Mouse (Mus musculus) stomach, postnatal 0 days (tissue): ENCODE results near the gene Dkc1. TPM values are rescaled to one million over a fixed set of nuclear protein-coding genes. Genes with fewer than 3 reads are reported as not detected.
A peak's percentile ranks its signal among the peaks of the same experiment; 100 is the strongest.
"Not testable (repeated sequence)": the region's sequence is repeated elsewhere in the genome, so short reads cannot be mapped to it uniquely, and the experiment has no call there.

Experiments
- ATAC-seq: fragments of 200-750 bp; cut with Nextera tagmentation; 2 replicates; pipeline ENCODE4 v1.8.0; 2017; ENCODE audit not compliant: low FRiP score, low TSS enrichment
- DNase-seq: peaks from one replicate; pipeline ENCODE4 v3.0.0-alpha.2; 2016; ENCODE audit warnings: low spot score
- H3K27ac ChIP-seq: fragments of 300-500 bp; sonication (generic); replicated peaks from 2 replicates; pipeline ENCODE4 v1.5.1; 2014; ENCODE audit warnings: mild to moderate bottlenecking, control low read depth
- H3K27me3 ChIP-seq: fragments of 300-500 bp; sonication (generic); 2 replicates; pipeline ENCODE4 v1.6.1; 2014; ENCODE audit warnings: low read length; ENCODE audit not compliant: control insufficient read depth, insufficient read depth
- H3K36me3 ChIP-seq: fragments of 300-500 bp; sonication (generic); 2 replicates; pipeline ENCODE4 v1.6.1; 2014; ENCODE audit warnings: low read length, mixed read lengths; ENCODE audit not compliant: control insufficient read depth, insufficient read depth
- H3K4me1 ChIP-seq: fragments of 300-500 bp; sonication (generic); replicated peaks from 2 replicates; pipeline ENCODE4 v1.6.1; 2014; ENCODE audit warnings: antibody characterized with exemption; ENCODE audit not compliant: control insufficient read depth, insufficient read depth
- H3K4me2 ChIP-seq: fragments of 300-500 bp; sonication (generic); replicated peaks from 2 replicates; pipeline ENCODE4 v1.6.1; 2014; ENCODE audit warnings: low read depth, mild to moderate bottlenecking, control low read depth, moderate library complexity
- H3K4me3 ChIP-seq: fragments of 300-500 bp; sonication (generic); 2 replicates; pipeline ENCODE4 v1.5.1; 2014; ENCODE audit warnings: low read depth, low read length, control low read depth
- H3K9ac ChIP-seq: fragments of 300-500 bp; sonication (generic); 2 replicates; pipeline ENCODE4 v1.6.1; 2014; ENCODE audit warnings: mild to moderate bottlenecking, low read length, control low read depth, mixed read lengths
- H3K9me3 ChIP-seq: fragments of 300-500 bp; sonication (generic); 2 replicates; pipeline ENCODE4 v1.6.1; 2016; ENCODE audit warnings: low read length; ENCODE audit not compliant: control insufficient read depth
- CTCF ChIP-seq: IDR thresholded peaks from 2 replicates; pipeline ENCODE4 v1.5.1; 2016; ENCODE audit warnings: antibody characterized with exemption, low read depth, mild to moderate bottlenecking, moderate library complexity
- EP300 ChIP-seq: optimal IDR thresholded peaks from 2 replicates; pipeline ENCODE3; 2016; ENCODE audit warnings: antibody characterized with exemption
- WGBS: fragments of 180-500 bp; shearing (Covaris S2); extraction: QIAGEN DNeasy Blood & Tissue Kit; methylation state at CpG from one replicate; pipeline ENCODE4 v1.1.7; 2014; 5-methylcytosine and 5-hydroxymethylcytosine counted together
- polyA plus RNA-seq: library from polyadenylated mRNA; unstranded; fragments of >200 nt; fragmentation: Nextera tagmentation; extraction: Ambion mirVana; gene quantifications from 2 replicates; pipeline ENCODE4 v1.2.1, GENCODE M21; 2015

Dkc1 gene
- polyA plus RNA-seq, 1 experiment from 2014 or later, result 52.4 TPM

- DNase-seq (peak; percentile 85), ATAC-seq (peak; percentile 97)
- WGBS, result 13% methylated on average over 36 of the region's 36 CpGs
- H3K9me3 ChIP-seq, result no peaks in the 10 kb centered on the region
- H3K4me3 ChIP-seq, result peak within 1 kb of the TSS; percentile 49
- no peaks in the 10 kb centered on the region for H3K36me3 ChIP-seq
- peak within 1 kb of the TSS; percentile 74 for H3K9ac ChIP-seq
- H3K4me2 ChIP-seq, result peak within 1 kb of the TSS; percentile 51
- H3K27me3 ChIP-seq, result no peaks in the 10 kb centered on the region
- no peaks in the 10 kb centered on the region for H3K4me1 ChIP-seq
- no peak for TF ChIP-seq CTCF
- TF ChIP-seq EP300, result no peak
- peak within 1 kb of the TSS; percentile 82 for H3K27ac ChIP-seq
These were observed 35.0 kb downstream of the Dkc1 start, which contains the start of gene Mpp1 for GRCm38 (mm10) chrX:75130467-75131160. TSS of gene Mpp1 (minus strand) at chrX:75131016.

GRCm38 (mm10) chrX:75136938-75137337 lies 41.3 kb downstream of the Dkc1 start:
- Histone ChIP-seq H3K27ac (no peak overlapping the region), H3K36me3 (no peaks in the 10 kb centered on the region), H3K9ac (no peak overlapping the region), H3K9me3 (no peaks in the 10 kb centered on the region), H3K27me3 (no peaks in the 10 kb centered on the region), H3K4me3 (no peak overlapping the region), H3K4me1 (no peaks in the 10 kb centered on the region), H3K4me2 (no peak overlapping the region)
- TF ChIP-seq CTCF (no peak), EP300 (no peak)
- ATAC-seq (no peak), DNase-seq (no peak)

GRCm38 (mm10) chrX:75137729-75138128 lies 42.1 kb downstream of the Dkc1 start:
- Histone ChIP-seq H3K9ac (no peak overlapping the region), H3K27ac (no peak overlapping the region), H3K27me3 (no peaks in the 10 kb centered on the region), H3K36me3 (no peaks in the 10 kb centered on the region), H3K4me1 (no peaks in the 10 kb centered on the region), H3K4me2 (no peak overlapping the region), H3K4me3 (no peak overlapping the region), H3K9me3 (no peaks in the 10 kb centered on the region)
- TF ChIP-seq EP300 (no peak), CTCF (no peak)
- no peak for DNase-seq
- WGBS, result 49% methylated on average over 2 of the region's 2 CpGs
- ATAC-seq, result no peak

- 96% methylated on average over 2 of the region's 2 CpGs for WGBS
- Histone ChIP-seq H3K9ac (no peak overlapping the region), H3K27ac (no peak overlapping the region), H3K4me1 (no peaks in the 10 kb centered on the region), H3K9me3 (no peaks in the 10 kb centered on the region), H3K4me3 (no peak overlapping the region), H3K4me2 (no peak overlapping the region), H3K27me3 (no peaks in the 10 kb centered on the region), H3K36me3 (no peaks in the 10 kb centered on the region)
- ATAC-seq (no peak), DNase-seq (no peak)
- no peak for TF ChIP-seq CTCF
- no peak for TF ChIP-seq EP300
These were observed 42.5 kb downstream of the Dkc1 start for GRCm38 (mm10) chrX:75138182-75138581.

GRCm38 (mm10) chrX:75143124-75143555 lies 47.5 kb downstream of the Dkc1 start:
- not testable (repeated sequence) for H3K27me3 ChIP-seq, H3K9me3 ChIP-seq, H3K4me1 ChIP-seq, H3K27ac ChIP-seq, H3K36me3 ChIP-seq, ATAC-seq
- WGBS, result 13% methylated on average over 26 of the region's 42 CpGs
- peak; percentile 34 for DNase-seq
- H3K9ac ChIP-seq, result peak overlapping the region; percentile 18; the same call in 1 of the 2 replicates
- H3K4me2 ChIP-seq, result peak overlapping the region; percentile 56
- peak overlapping the region; percentile 19; the same call in 1 of the 2 replicates for H3K4me3 ChIP-seq

GRCm38 (mm10) chrX:75148414-75148813 lies 52.8 kb downstream of the Dkc1 start:
- Histone ChIP-seq H3K27me3 (no peaks in the 10 kb centered on the region), H3K27ac (no peak overlapping the region), H3K4me1 (no peaks in the 10 kb centered on the region), H3K9me3 (no peaks in the 10 kb centered on the region), H3K4me3 (no peak overlapping the region), H3K4me2 (no peak overlapping the region), H3K9ac (no peak overlapping the region), H3K36me3 (no peaks in the 10 kb centered on the region)
- no peak for DNase-seq
- TF ChIP-seq EP300 (no peak), CTCF (no peak)
- ATAC-seq, result no peak
- 47% methylated on average over 4 of the region's 4 CpGs for WGBS
